Mouse (Mus musculus) myocyte (in vitro differentiated cells): ENCODE results near the gene Mill2. TPM values are rescaled to one million over a fixed set of nuclear protein-coding genes. Genes with fewer than 3 reads are reported as not detected.
"Not testable (repeated sequence)": the region's sequence is repeated elsewhere in the genome, so short reads cannot be mapped to it uniquely, and the experiment has no call there.

ENCODE experiments used
- H3K27me3 ChIP-seq: one replicate; pipeline ENCODE4 v1.6.1; 2011; ENCODE audit not compliant: control insufficient read depth, insufficient read depth, insufficient read length
- H3K36me3 ChIP-seq: one replicate; pipeline ENCODE4 v1.6.1; 2011; ENCODE audit not compliant: control insufficient read depth, insufficient read depth
- H3K4me2 ChIP-seq: one replicate; pipeline ENCODE4 v1.6.1; 2011; ENCODE audit warnings: low read depth, control low read depth
- H3K4me3 ChIP-seq: one replicate; pipeline ENCODE4 v1.5.1; 2011; ENCODE audit warnings: mild to moderate bottlenecking, control low read depth, moderate library complexity
- H3K79me2 ChIP-seq: one replicate; pipeline ENCODE4 v1.6.1; 2011; ENCODE audit not compliant: control insufficient read depth, insufficient read depth
- H3ac ChIP-seq: one replicate; pipeline ENCODE4 v1.6.1; 2011; ENCODE audit not compliant: control insufficient read depth, insufficient read length
- CEBPB ChIP-seq: IDR thresholded peaks from 2 replicates; pipeline ENCODE4 v1.6.1; 2011; ENCODE audit warnings: mild to moderate bottlenecking, moderate library complexity; ENCODE audit not compliant: poor library complexity, insufficient read depth, severe bottlenecking
- E2F4 ChIP-seq: IDR thresholded peaks from one replicate; pipeline ENCODE4 v1.6.1; 2011; ENCODE audit warnings: mild to moderate bottlenecking, control low read depth, moderate library complexity; ENCODE audit not compliant: insufficient read depth
- MAX ChIP-seq: IDR thresholded peaks from one replicate; pipeline ENCODE4 v1.6.1; 2011; ENCODE audit warnings: low read depth, mild to moderate bottlenecking, control low read depth
- MYOD1 ChIP-seq, 3 experiments: IDR thresholded peaks; one replicate each; pipeline ENCODE4 v1.6.1; 2011; ENCODE audit warnings: control low read depth in 2 of 3, low read depth in 2 of 3, mild to moderate bottlenecking in 2 of 3, moderate library complexity in 1 of 3; ENCODE audit not compliant: insufficient read length in 2 of 3, control insufficient read depth in 1 of 3
- MYOG ChIP-seq, 3 experiments: IDR thresholded peaks; one replicate each; pipeline ENCODE4 v1.6.1; 2011; ENCODE audit warnings: control low read depth in 2 of 3, low read depth in 2 of 3, mild to moderate bottlenecking in 2 of 3; ENCODE audit not compliant: insufficient read length in 2 of 3, control insufficient read depth in 1 of 3, insufficient read depth in 1 of 3
- POLR2A ChIP-seq: IDR thresholded peaks from one replicate; pipeline ENCODE4 v1.6.1; 2011; ENCODE audit warnings: low read depth, mild to moderate bottlenecking, control low read depth, moderate library complexity; ENCODE audit not compliant: insufficient read length
- POLR2AphosphoS2 ChIP-seq: IDR thresholded peaks from one replicate; pipeline ENCODE4 v1.6.1; 2011; ENCODE audit warnings: low read depth, control low read depth; ENCODE audit not compliant: insufficient read length
- REST ChIP-seq: IDR thresholded peaks from one replicate; pipeline ENCODE4 v1.6.1; 2011; ENCODE audit warnings: mild to moderate bottlenecking, control low read depth, moderate library complexity; ENCODE audit not compliant: insufficient read depth, insufficient read length
- SRF ChIP-seq: IDR thresholded peaks from one replicate; pipeline ENCODE4 v1.6.1; 2011; ENCODE audit warnings: low read depth; ENCODE audit not compliant: control insufficient read depth, insufficient read length
- TCF12 ChIP-seq: IDR thresholded peaks from one replicate; pipeline ENCODE4 v1.6.1; 2011; ENCODE audit warnings: mild to moderate bottlenecking, control low read depth; ENCODE audit not compliant: poor library complexity, insufficient read depth, severe bottlenecking
- TCF3 ChIP-seq: IDR thresholded peaks from one replicate; pipeline ENCODE4 v1.6.1; 2011; ENCODE audit warnings: low read depth, control low read depth; ENCODE audit not compliant: insufficient read length
- USF1 ChIP-seq: IDR thresholded peaks from one replicate; pipeline ENCODE4 v1.6.1; 2011; ENCODE audit warnings: low read depth, mild to moderate bottlenecking, control low read depth, moderate library complexity
- polyA plus RNA-seq: library from polyadenylated mRNA; unstranded; fragments of >200 nt; fragmentation: generic; extraction: Trizol; gene quantifications from one replicate; pipeline ENCODE4 v1.2.1, GENCODE M21; 2012; ENCODE audit warnings: missing spikeins

Mill2 gene
- polyA plus RNA-seq, 1 experiment: 0.24 TPM

- TF ChIP-seq POLR2A (no peak), MYOD1 (IDR thresholded peaks at IDR 0.05; ENCODE audit: control insufficient read depth in 1 of 3, insufficient read length in 2 of 3, low read depth in 2 of 3) (peak in 1 of 3 experiments; percentile 16)
- no peaks in the 10 kb centered on the region for H3K27me3 ChIP-seq
- H3K36me3 ChIP-seq: no peaks in the 10 kb centered on the region
- H3ac ChIP-seq: no peak overlapping the region
- H3K4me3 ChIP-seq: no peak overlapping the region
- peak overlapping the region; percentile 69 for H3K4me2 ChIP-seq
- no peaks in the 10 kb centered on the region for H3K79me2 ChIP-seq
Observed at GRCm38 (mm10) chr7:18858310-18858916, 18.6 kb downstream of the Mill2 start.

- H3K4me2 ChIP-seq: no peak overlapping the region
- no peak overlapping the region for H3ac ChIP-seq
- H3K4me3 ChIP-seq: no peak overlapping the region
- no peaks in the 10 kb centered on the region for H3K27me3 ChIP-seq
- TF ChIP-seq POLR2AphosphoS2: no peak
- TF ChIP-seq TCF3: no peak
- no peak for TF ChIP-seq USF1
- TF ChIP-seq MYOD1 (IDR thresholded peaks at IDR 0.05; ENCODE audit: control insufficient read depth in 1 of 3, insufficient read length in 2 of 3, low read depth in 2 of 3): no peak
- no peak for TF ChIP-seq CEBPB
- no peak for TF ChIP-seq E2F4
- no peak for TF ChIP-seq MAX
- TF ChIP-seq POLR2A: no peak
- no peaks in the 10 kb centered on the region for H3K36me3 ChIP-seq
- no peaks in the 10 kb centered on the region for H3K79me2 ChIP-seq
Observed at GRCm38 (mm10) chr7:18862801-18863200, 23.0 kb downstream of the Mill2 start.

DNA sequence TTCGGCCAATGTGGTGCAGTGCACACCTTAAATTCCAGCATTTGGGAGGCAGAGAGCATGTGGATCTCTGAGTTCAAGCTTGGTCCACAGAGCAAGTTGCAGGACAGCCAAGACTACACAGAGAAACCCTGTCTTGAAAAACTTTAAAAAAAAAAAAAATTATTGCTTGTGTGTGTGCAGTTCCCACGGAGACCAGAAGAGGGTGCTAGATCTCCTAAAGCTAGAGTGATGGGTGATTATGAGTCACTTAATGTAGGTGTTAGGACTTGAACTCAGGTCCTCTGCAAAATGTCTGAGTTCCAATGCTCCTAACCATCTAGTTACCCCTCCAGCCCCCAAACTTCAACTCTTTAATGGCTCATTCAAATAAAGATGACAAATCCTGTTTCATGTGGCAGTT is 28.7 kb downstream of the Mill2 start:
- no peaks in the 10 kb centered on the region for H3K36me3 ChIP-seq
- H3K4me2 ChIP-seq: no peak overlapping the region
- H3K27me3 ChIP-seq: no peaks in the 10 kb centered on the region
- H3K79me2 ChIP-seq: no peaks in the 10 kb centered on the region
- TF ChIP-seq REST (no peak), MYOG (IDR thresholded peaks at IDR 0.05; ENCODE audit: control insufficient read depth in 1 of 3, insufficient read depth in 1 of 3, insufficient read length in 2 of 3, low read depth in 2 of 3) (no peak), E2F4 (no peak), POLR2AphosphoS2 (no peak), POLR2A (no peak), MYOD1 (IDR thresholded peaks at IDR 0.05; ENCODE audit: control insufficient read depth in 1 of 3, insufficient read length in 2 of 3, low read depth in 2 of 3) (no peak), SRF (no peak), TCF12 (no peak), USF1 (no peak), TCF3 (no peak)
- no peak overlapping the region for H3ac ChIP-seq
- no peak overlapping the region for H3K4me3 ChIP-seq

DNA sequence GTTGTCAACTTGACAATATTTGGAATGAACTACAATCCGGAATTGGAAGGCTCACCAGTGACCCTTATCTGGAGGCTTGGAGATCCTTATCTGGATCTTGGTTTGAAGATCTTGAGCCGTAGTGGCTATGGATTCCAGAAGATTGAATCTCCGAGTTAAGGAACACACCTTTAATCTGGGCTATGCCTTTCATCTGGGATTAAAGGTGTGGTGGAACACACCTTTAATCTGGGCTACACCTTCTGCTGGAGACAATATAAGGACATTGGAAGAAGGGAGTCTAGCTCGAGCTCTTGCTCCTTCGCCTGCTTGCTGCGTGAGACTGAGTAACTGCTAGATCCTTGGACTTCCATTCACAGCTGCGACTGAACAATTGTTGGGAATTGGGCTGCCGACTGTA is 31.3 kb downstream of the Mill2 start, which contains the start of gene Pglyrp1:
Gene Pglyrp1 (plus strand): TSS at position 301 of the 400 bp plus-strand sequence.
- H3ac ChIP-seq: not testable (repeated sequence)

DNA sequence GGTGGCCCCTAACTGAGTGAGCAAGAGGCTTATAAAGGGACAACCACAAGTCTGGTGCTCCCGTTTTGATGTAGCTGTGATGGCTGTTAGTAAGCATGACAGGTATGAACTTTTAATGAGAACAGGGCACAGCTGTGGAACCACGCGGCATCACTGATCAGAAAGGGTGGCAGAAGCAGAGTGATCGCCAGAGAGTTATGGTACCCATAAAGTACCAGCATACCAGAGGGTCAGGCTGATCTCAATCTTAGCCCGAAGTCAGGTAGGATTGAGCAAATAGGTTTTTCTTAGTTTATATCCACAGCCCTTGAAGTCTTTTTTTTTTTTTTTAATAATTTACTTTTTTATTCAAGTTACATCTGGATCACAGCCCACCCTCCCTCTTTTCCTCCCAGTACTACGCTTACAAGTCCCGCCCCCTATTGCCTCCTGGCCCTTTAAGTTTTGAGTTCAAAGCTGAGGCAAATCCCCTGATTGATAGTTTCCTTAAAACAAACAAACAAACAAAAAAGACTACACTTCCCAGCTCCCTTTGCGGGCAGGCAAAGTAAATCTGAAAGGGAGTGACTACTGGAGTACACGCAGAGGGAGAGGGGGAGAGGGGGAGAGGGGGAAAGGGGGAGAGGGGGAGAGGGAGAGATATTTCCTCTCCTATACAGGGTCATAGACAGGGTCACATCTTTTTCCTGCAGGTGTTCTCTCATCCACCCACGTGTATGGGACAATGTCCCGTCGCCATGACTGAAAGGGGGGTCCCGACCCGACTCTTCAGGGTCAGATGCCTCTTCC is 32.4 kb downstream of the Mill2 start:
- Histone ChIP-seq H3K27me3 (no peaks in the 10 kb centered on the region), H3K36me3 (no peaks in the 10 kb centered on the region), H3K4me3 (no peak overlapping the region), H3K79me2 (no peaks in the 10 kb centered on the region), H3ac (no peak overlapping the region), H3K4me2 (no peak overlapping the region)
- TF ChIP-seq POLR2A (no peak), MYOG (IDR thresholded peaks at IDR 0.05; ENCODE audit: control insufficient read depth in 1 of 3, insufficient read depth in 1 of 3, insufficient read length in 2 of 3, low read depth in 2 of 3) (no peak), MYOD1 (IDR thresholded peaks at IDR 0.05; ENCODE audit: control insufficient read depth in 1 of 3, insufficient read length in 2 of 3, low read depth in 2 of 3) (no peak), TCF12 (no peak), USF1 (no peak), POLR2AphosphoS2 (no peak), SRF (no peak), REST (no peak), CEBPB (no peak), E2F4 (no peak), MAX (no peak), TCF3 (no peak)

More for the DNA sequence above, 31.3 kb downstream of the Mill2 start, which contains the start of gene Pglyrp1:
- not testable (repeated sequence) for H3K36me3 ChIP-seq, H3K4me2 ChIP-seq, H3K79me2 ChIP-seq, H3K4me3 ChIP-seq, H3K27me3 ChIP-seq
